Mouse (Mus musculus) left cerebral cortex, adult 8-10 months (tissue): ENCODE data around the gene Ampd3. TPM values are rescaled to one million over a fixed set of nuclear protein-coding genes. Genes with fewer than 3 reads are reported as not detected.

ENCODE experiments used
- DNase-seq, 2 experiments: peaks; one replicate each; pipeline ENCODE4 v3.0.0; 2022; ENCODE audit warnings: low spot score in 2 of 2
- total RNA-seq, 4 experiments: library from RNA; stranded (reverse); gene quantifications; 2 replicates each; pipeline ENCODE4 v1.2.4; 2022

Gene Ampd3
- total RNA-seq = 10 to 100 TPM; 22.9 to 33.5 (median 29.5) TPM

GRCm38 (mm10) chr7:110768001-110768400 is at the start of gene Ampd3:
Gene Ampd3, plus strand, starts transcription at chr7:110768206.
- no peak for DNase-seq

- no peak for DNase-seq
Measured at GRCm38 (mm10) chr7:110718505-110718904, 49.5 kb upstream of the Ampd3 start.

GRCm38 (mm10) chr7:110719857-110720256 is 48.1 kb upstream of the Ampd3 start:
- no peak for DNase-seq

GRCm38 (mm10) chr7:110722183-110722582 is 45.8 kb upstream of the Ampd3 start:
- no peak for DNase-seq

GRCm38 (mm10) chr7:110727049-110727448 is 41.0 kb upstream of the Ampd3 start:
- no peak for DNase-seq

GRCm38 (mm10) chr7:110728876-110729275 is 39.1 kb upstream of the Ampd3 start:
- DNase-seq = no peak

- DNase-seq = no peak
Measured at GRCm38 (mm10) chr7:110729295-110729694, 38.7 kb upstream of the Ampd3 start.

GRCm38 (mm10) chr7:110731091-110731967 is 36.7 kb upstream of the Ampd3 start:
- DNase-seq = no peak

- no peak for DNase-seq
Measured at GRCm38 (mm10) chr7:110732001-110732632, 35.9 kb upstream of the Ampd3 start.

- no peak for DNase-seq
Measured at GRCm38 (mm10) chr7:110736914-110737313, 31.1 kb upstream of the Ampd3 start.

- DNase-seq = no peak
Measured at GRCm38 (mm10) chr7:110739764-110740163, 28.2 kb upstream of the Ampd3 start.

- DNase-seq = no peak
Measured at GRCm38 (mm10) chr7:110740188-110740587, 27.8 kb upstream of the Ampd3 start.

- no peak for DNase-seq
Measured at GRCm38 (mm10) chr7:110742022-110742421, 26.0 kb upstream of the Ampd3 start.

- DNase-seq = no peak
Measured at GRCm38 (mm10) chr7:110746087-110746562, 21.9 kb upstream of the Ampd3 start.

- no peak for DNase-seq
Measured at GRCm38 (mm10) chr7:110746809-110747208, 21.2 kb upstream of the Ampd3 start.

GRCm38 (mm10) chr7:110750834-110751233 is 17.2 kb upstream of the Ampd3 start:
- no peak for DNase-seq

GRCm38 (mm10) chr7:110751634-110752033 is 16.4 kb upstream of the Ampd3 start:
- DNase-seq = no peak

- no peak for DNase-seq
Measured at GRCm38 (mm10) chr7:110753310-110753709, 14.7 kb upstream of the Ampd3 start.

GRCm38 (mm10) chr7:110753926-110754330 is 14.1 kb upstream of the Ampd3 start:
- DNase-seq = no peak

GRCm38 (mm10) chr7:110756440-110756839 is 11.6 kb upstream of the Ampd3 start:
- no peak for DNase-seq

- DNase-seq = no peak
Measured at GRCm38 (mm10) chr7:110762605-110763180, 5.3 kb upstream of the Ampd3 start.

- peak in 1 of 2 experiments; percentile 37 for DNase-seq
Measured at GRCm38 (mm10) chr7:110768451-110769064, 552 bp downstream of the Ampd3 start.
